Comparison of ENCODE assay signal across 10 mouse cellular contexts in genomic region chr16:13205855-13206254, GRCm38 (mm10). TPM values are rescaled to one million over a fixed set of nuclear protein-coding genes. Genes with fewer than 3 reads are reported as not detected.
DNase-seq lines count a peak whose midpoint lies in the region; ATAC-seq lines count a peak whose summit lies in the region.
"Had no signal": no experiment of that assay in that cellular context is flagged by ENCODE, and none has a peak within 500 bp of the region (broad histone marks: within the 10 kb centered on the region; RNA-seq: fewer than 3 reads in every experiment).

No protein-coding gene starts in this region.

- H3K27ac ChIP-seq in intestine, embryonic 15.5 days, result 0 out of 2 replicates have a peak overlapping the region, but pooled peaks have one; percentile 15
- H3K27ac ChIP-seq in liver, embryonic 16.5 days (ENCODE audit: low read length), result peak overlapping the region; percentile 58
- H3K27ac ChIP-seq: heart, embryonic 15.5 days; neural tube, embryonic 12.5 days had no signal

- H3K27me3 ChIP-seq in intestine, embryonic 15.5 days (replicated peaks), result no peaks in the 10 kb centered on the region
- H3K27me3 ChIP-seq in liver, embryonic 16.5 days (ENCODE audit: control insufficient read depth, insufficient read depth, low read depth, low read length), result no peaks in the 10 kb centered on the region
- H3K27me3 ChIP-seq: heart, embryonic 15.5 days; neural tube, embryonic 12.5 days had no signal

- H3K9ac ChIP-seq in intestine, embryonic 15.5 days, result no peak overlapping the region
- no peak overlapping the region for H3K9ac ChIP-seq in liver, embryonic 16.5 days (ENCODE audit: low read depth, low read length)
- H3K9ac ChIP-seq: heart, embryonic 15.5 days; neural tube, embryonic 12.5 days had no signal

- DNase-seq in R1 (ENCODE audit: low read depth, low spot score), result peak; percentile 21
- peak; percentile 84 for DNase-seq in embryo, embryonic 10 days (ENCODE audit: low spot score)
- DNase-seq in spleen, postnatal 4 days (ENCODE audit: low spot score in 2 of 2), result no peak
- DNase-seq in right cerebral cortex, adult 2 months (ENCODE audit: low spot score in 2 of 2), result no peak
- DNase-seq in right cerebral cortex, postnatal 14 days, result no peak
- no peak for DNase-seq in right cerebral cortex, postnatal 36 days (ENCODE audit: low spot score in 2 of 2)

- no peaks in the 10 kb centered on the region for H3K36me3 ChIP-seq in intestine, embryonic 15.5 days
- H3K36me3 ChIP-seq in liver, embryonic 16.5 days (ENCODE audit: control insufficient read depth, insufficient read depth), result no peaks in the 10 kb centered on the region
- H3K36me3 ChIP-seq: heart, embryonic 15.5 days; neural tube, embryonic 12.5 days had no signal

- no peak overlapping the region for H3K4me2 ChIP-seq in intestine, embryonic 15.5 days (replicated peaks)
- H3K4me2 ChIP-seq in liver, embryonic 16.5 days (ENCODE audit: low read depth, low read length), result no peak overlapping the region
- H3K4me2 ChIP-seq: heart, embryonic 15.5 days; neural tube, embryonic 12.5 days had no signal

- H3K9me3 ChIP-seq in intestine, embryonic 15.5 days, result no peaks in the 10 kb centered on the region
- H3K9me3 ChIP-seq in liver, embryonic 16.5 days (replicated peaks; ENCODE audit: control insufficient read depth, low read length), result no peaks in the 10 kb centered on the region
- H3K9me3 ChIP-seq: heart, embryonic 15.5 days; neural tube, embryonic 12.5 days had no signal

- H3K4me3 ChIP-seq in intestine, embryonic 15.5 days (replicated peaks), result no peak overlapping the region
- no peak overlapping the region for H3K4me3 ChIP-seq in liver, embryonic 16.5 days (ENCODE audit: low read depth, low read length)
- H3K4me3 ChIP-seq: heart, embryonic 15.5 days; neural tube, embryonic 12.5 days had no signal

- H3K4me1 ChIP-seq in intestine, embryonic 15.5 days (replicated peaks), result peaks cover 8% of the 10 kb centered on the region
- peaks cover 3% of the 10 kb centered on the region for H3K4me1 ChIP-seq in liver, embryonic 16.5 days (ENCODE audit: control insufficient read depth, low read depth, low read length)
- H3K4me1 ChIP-seq: heart, embryonic 15.5 days had no signal

- ATAC-seq in intestine, embryonic 15.5 days, result peak; percentile 90
- ATAC-seq in liver, embryonic 16.5 days (ENCODE audit: low read depth), result peak; percentile 88

- WGBS in intestine, embryonic 15.5 days, result 26% methylated on average over 5 of the region's 5 CpGs
- WGBS in liver, embryonic 16.5 days (ENCODE audit: insufficient replicate concordance), result 42% methylated on average over 5 of the region's 5 CpGs

RNA-seq across cellular contexts. Expression of gene Mrtfb, which starts 50.4 kb away (rescaled TPM):
- polyA plus RNA-seq in intestine, embryonic 15.5 days (2015; fragmentation: Nextera tagmentation; extraction: Ambion mirVana), result 20.3 and 20.9 TPM in 2 replicates
- 3.0 and 4.5 TPM in 2 replicates for polyA plus RNA-seq in liver, embryonic 16.5 days (2015; fragmentation: Nextera tagmentation; extraction: Ambion mirVana)

Comparison
In these comparisons a context has a peak if more than half of its experiments do, and no peak if none do; other contexts are left out.
1. DNase-seq: peak in R1 (single experiment) and embryo, embryonic 10 days (single experiment); none in spleen, postnatal 4 days (0 of 2), right cerebral cortex, adult 2 months (0 of 2), right cerebral cortex, postnatal 14 days (single experiment) and right cerebral cortex, postnatal 36 days (0 of 2).